Mouse (Mus musculus) lung, postnatal 0 days (tissue): Measurements from ENCODE around the gene Nfatc3.

Experiments
- CTCF ChIP-seq: IDR thresholded peaks from 2 replicates; pipeline ENCODE4 v1.5.1; 2016; ENCODE audit warnings: antibody characterized with exemption, mild to moderate bottlenecking
- EP300 ChIP-seq: IDR thresholded peaks from 2 replicates; pipeline ENCODE4 v1.6.1; 2016; ENCODE audit warnings: antibody characterized with exemption, mild to moderate bottlenecking, control low read depth

DNA sequence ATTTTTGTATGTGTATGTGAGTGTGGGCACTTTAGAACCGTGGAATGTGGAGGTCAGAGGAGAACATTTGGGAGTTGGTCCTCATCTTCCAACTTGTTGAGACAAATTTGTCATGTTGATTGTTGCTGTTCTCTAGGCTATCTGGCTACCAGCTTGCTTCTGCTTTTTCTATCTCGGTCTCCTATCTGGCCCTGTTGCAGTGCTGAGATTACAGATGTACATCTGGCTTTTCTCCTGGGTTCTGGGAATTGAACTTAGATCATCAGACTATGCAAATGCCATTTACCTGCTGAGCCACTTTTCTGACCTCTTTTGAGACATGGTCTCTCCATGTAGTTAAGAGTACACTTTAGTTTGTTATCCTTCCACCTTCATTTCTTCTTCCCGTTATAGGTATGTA lies 114.9 kb downstream of the Nfatc3 start:
- no peak for TF ChIP-seq CTCF
- TF ChIP-seq EP300, result no peak
